Mouse (Mus musculus) lung, postnatal 0 days (tissue): Measurements from ENCODE around the gene Baiap2l1.

ENCODE experiments used
- CTCF ChIP-seq: IDR thresholded peaks from 2 replicates; pipeline ENCODE4 v1.5.1; 2016; ENCODE audit warnings: antibody characterized with exemption, mild to moderate bottlenecking
- EP300 ChIP-seq: IDR thresholded peaks from 2 replicates; pipeline ENCODE4 v1.6.1; 2016; ENCODE audit warnings: antibody characterized with exemption, mild to moderate bottlenecking, control low read depth

- TF ChIP-seq CTCF (no peak), EP300 (peak; percentile 35)
Measured at GRCm38 (mm10) chr5:144254122-144254810, 103.6 kb downstream of the Baiap2l1 start.
